Mouse (Mus musculus): Measurements from ENCODE around the gene Cnn2.

Cnn2 gene

GRCm38 (mm10) chr10:80018739-80019297, 30.4 kb downstream of the Cnn2 start:
- DNase-seq (ENCODE audit: low spot score in 2 of 2), result peak; percentile 51 to 58

- DNase-seq (ENCODE audit: low spot score in 2 of 2), result no peak
Measured at GRCm38 (mm10) chr10:80019471-80020131, 31.2 kb downstream of the Cnn2 start.

GRCm38 (mm10) chr10:80020191-80020590, 31.8 kb downstream of the Cnn2 start:
- no peak for DNase-seq (ENCODE audit: low spot score in 2 of 2)

GRCm38 (mm10) chr10:80020603-80021319, 32.4 kb downstream of the Cnn2 start:
- DNase-seq (ENCODE audit: low spot score in 2 of 2), result no peak

- DNase-seq (ENCODE audit: low spot score in 2 of 2), result no peak
Measured at GRCm38 (mm10) chr10:80021320-80021641, 32.9 kb downstream of the Cnn2 start.

- DNase-seq (ENCODE audit: low spot score in 2 of 2), result peak in 1 of 2 experiments; percentile 52
Measured at GRCm38 (mm10) chr10:80022164-80022563, 33.8 kb downstream of the Cnn2 start.

- DNase-seq (ENCODE audit: low spot score in 2 of 2), result peak in 1 of 2 experiments; percentile 20
Measured at GRCm38 (mm10) chr10:80022806-80023205, 34.4 kb downstream of the Cnn2 start.

GRCm38 (mm10) chr10:80023758-80024157, 35.4 kb downstream of the Cnn2 start:
- DNase-seq (ENCODE audit: low spot score in 2 of 2), result no peak

- peak; percentile 79 for DNase-seq (ENCODE audit: low spot score in 2 of 2)
Measured at GRCm38 (mm10) chr10:80024229-80025043, 36.1 kb downstream of the Cnn2 start.

GRCm38 (mm10) chr10:80025044-80025347, 36.6 kb downstream of the Cnn2 start:
- DNase-seq (ENCODE audit: low spot score in 2 of 2), result peak in 1 of 2 experiments; percentile 31

GRCm38 (mm10) chr10:80025463-80025862, 37.1 kb downstream of the Cnn2 start:
- DNase-seq (ENCODE audit: low spot score in 2 of 2), result no peak

- DNase-seq (ENCODE audit: low spot score in 2 of 2), result peak in 1 of 2 experiments; percentile 30
Measured at GRCm38 (mm10) chr10:80025889-80026288, 37.5 kb downstream of the Cnn2 start.

GRCm38 (mm10) chr10:80027681-80028520, 39.5 kb downstream of the Cnn2 start:
- no peak for DNase-seq (ENCODE audit: low spot score in 2 of 2)

- DNase-seq (ENCODE audit: low spot score in 2 of 2), result no peak
Measured at GRCm38 (mm10) chr10:80028521-80028846, 40.1 kb downstream of the Cnn2 start.

GRCm38 (mm10) chr10:80030191-80030590, 41.8 kb downstream of the Cnn2 start:
- no peak for DNase-seq (ENCODE audit: low spot score in 2 of 2)

GRCm38 (mm10) chr10:80030736-80031135, 42.4 kb downstream of the Cnn2 start:
- no peak for DNase-seq (ENCODE audit: low spot score in 2 of 2)

- DNase-seq (ENCODE audit: low spot score in 2 of 2), result no peak
Measured at GRCm38 (mm10) chr10:80032799-80033480, 44.6 kb downstream of the Cnn2 start.

GRCm38 (mm10) chr10:80033511-80034391, 45.4 kb downstream of the Cnn2 start:
- DNase-seq (ENCODE audit: low spot score in 2 of 2), result no peak

GRCm38 (mm10) chr10:80035148-80035547, 46.8 kb downstream of the Cnn2 start:
- no peak for DNase-seq (ENCODE audit: low spot score in 2 of 2)

- DNase-seq (ENCODE audit: low spot score in 2 of 2), result no peak
Measured at GRCm38 (mm10) chr10:80035686-80036085, 47.3 kb downstream of the Cnn2 start.
